11 mouse cellular contexts compared by ENCODE assay signal in the genomic region with DNA sequence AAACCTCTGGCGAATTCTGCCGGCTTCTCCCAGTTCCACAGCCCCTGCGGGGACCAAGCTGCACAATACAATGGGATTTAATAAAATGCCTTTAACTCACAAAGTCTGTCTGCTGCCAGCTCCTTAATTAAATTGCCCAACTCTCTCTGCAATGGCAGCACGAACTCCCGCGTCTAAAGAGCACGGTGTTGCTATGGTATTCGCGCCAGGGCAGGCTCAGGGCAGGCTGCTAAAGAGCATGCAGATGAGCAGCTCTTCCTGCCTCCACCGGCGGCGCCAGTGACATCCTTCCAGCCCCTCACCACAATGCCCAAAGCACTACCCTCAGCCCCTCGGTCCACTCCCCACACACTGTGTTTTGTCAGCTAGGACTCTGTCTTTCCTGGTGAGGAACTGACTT. TPM values are rescaled to one million over a fixed set of nuclear protein-coding genes. Genes with fewer than 3 reads are reported as not detected.
DNase-seq lines count a peak whose midpoint lies in the region; ATAC-seq and TF ChIP-seq lines count a peak whose summit lies in the region.
"Had no signal": no experiment of that assay in that cellular context is flagged by ENCODE, and none has a peak within 500 bp of the region (broad histone marks: within the 10 kb centered on the region; RNA-seq: fewer than 3 reads in every experiment).

No protein-coding gene starts in this region.

- peak overlapping the region; percentile 72 for H3K27ac ChIP-seq in layer of hippocampus, adult 2 months
- 0 out of 2 replicates have a peak overlapping the region, but pooled peaks have one; percentile 9 for H3K27ac ChIP-seq in hindbrain, embryonic 11.5 days (ENCODE audit: low read depth, low read length)
- H3K27ac ChIP-seq in neural tube, embryonic 11.5 days (ENCODE audit: low read depth, low read length) = no peak overlapping the region
- H3K27ac ChIP-seq: embryonic facial prominence, embryonic 15.5 days; macrophage; stomach, embryonic 15.5 days had no signal

- ATAC-seq in hindbrain, embryonic 11.5 days (ENCODE audit: low FRiP score) = peak; percentile 63
- no peak; the same call in 1 of the 2 replicates for ATAC-seq in neural tube, embryonic 11.5 days (ENCODE audit: insufficient read depth, low FRiP score, low TSS enrichment)
- ATAC-seq in CD4-positive, CD25-positive, alpha-beta regulatory T cell, adult 4 months = no peak

- no peaks in the 10 kb centered on the region for H3K36me3 ChIP-seq in hindbrain, embryonic 11.5 days (ENCODE audit: control insufficient read depth, insufficient read depth, low read length)
- H3K36me3 ChIP-seq in neural tube, embryonic 11.5 days (ENCODE audit: control insufficient read depth, insufficient read depth, low read length) = no peaks in the 10 kb centered on the region
- H3K36me3 ChIP-seq: embryonic facial prominence, embryonic 15.5 days; stomach, embryonic 15.5 days had no signal

- no peak overlapping the region for H3K4me3 ChIP-seq in layer of hippocampus, adult 2 months
- H3K4me3 ChIP-seq in hindbrain, embryonic 11.5 days (ENCODE audit: low read depth, low read length) = no peak overlapping the region
- no peak overlapping the region for H3K4me3 ChIP-seq in neural tube, embryonic 11.5 days (ENCODE audit: low read depth, low read length)
- H3K4me3 ChIP-seq: embryonic facial prominence, embryonic 15.5 days; stomach, embryonic 15.5 days had no signal

- H3K9ac ChIP-seq in hindbrain, embryonic 11.5 days (ENCODE audit: low read depth, low read length) = no peak overlapping the region
- H3K9ac ChIP-seq in neural tube, embryonic 11.5 days (ENCODE audit: low read length) = no peak overlapping the region
- H3K9ac ChIP-seq: embryonic facial prominence, embryonic 15.5 days; stomach, embryonic 15.5 days had no signal

- DNase-seq in layer of hippocampus, adult 2 months (ENCODE audit: low spot score in 2 of 2) = no peak
- no peak for DNase-seq in layer of hippocampus, postnatal 25 days (ENCODE audit: extremely low spot score in 1 of 2, low spot score in 1 of 2)
- DNase-seq in embryo, embryonic 10.5 days (ENCODE audit: low spot score) = peak; percentile 65
- peak; percentile 64 for DNase-seq in hindbrain, embryonic 11.5 days (ENCODE audit: low spot score)
- peak; percentile 52 for DNase-seq in neural tube, embryonic 11.5 days (ENCODE audit: low spot score)
- no peak for DNase-seq in cerebellum, adult 11-12 months
- no peak for DNase-seq in spleen, adult 18-20 months

- H3K4me1 ChIP-seq in hindbrain, embryonic 11.5 days (replicated peaks; ENCODE audit: control insufficient read depth, insufficient read depth, low read length) = peaks cover 13% of the 10 kb centered on the region
- peaks cover 13% of the 10 kb centered on the region for H3K4me1 ChIP-seq in neural tube, embryonic 11.5 days (ENCODE audit: control insufficient read depth, insufficient read depth, low read length)

- 0 out of 2 replicates have a peak, but pooled peaks have one; percentile 18 for TF ChIP-seq CTCF in layer of hippocampus, adult 2 months (conservative IDR thresholded peaks at IDR 0.05)

- H3K9me3 ChIP-seq in hindbrain, embryonic 11.5 days (ENCODE audit: control insufficient read depth, low read length) = no peaks in the 10 kb centered on the region
- H3K9me3 ChIP-seq in neural tube, embryonic 11.5 days (ENCODE audit: control insufficient read depth, low read length) = no peaks in the 10 kb centered on the region
- H3K9me3 ChIP-seq: embryonic facial prominence, embryonic 15.5 days; stomach, embryonic 15.5 days had no signal

- no peaks in the 10 kb centered on the region; the same call in 1 of the 2 replicates for H3K27me3 ChIP-seq in hindbrain, embryonic 11.5 days (ENCODE audit: control insufficient read depth, insufficient read depth, low read length)
- H3K27me3 ChIP-seq in neural tube, embryonic 11.5 days (ENCODE audit: control insufficient read depth, insufficient read depth, low read length) = no peaks in the 10 kb centered on the region

- WGBS in hindbrain, embryonic 11.5 days = 7% methylated on average over 13 of the region's 13 CpGs
- 8% methylated on average over 13 of the region's 13 CpGs for WGBS in neural tube, embryonic 11.5 days

- H3K4me2 ChIP-seq in hindbrain, embryonic 11.5 days (replicated peaks; ENCODE audit: low read depth, low read length) = no peak overlapping the region; the same call in 1 of the 2 replicates
- no peak overlapping the region for H3K4me2 ChIP-seq in neural tube, embryonic 11.5 days (ENCODE audit: low read depth)
- H3K4me2 ChIP-seq: embryonic facial prominence, embryonic 15.5 days; stomach, embryonic 15.5 days had no signal

RNA-seq across cellular contexts. Expression of gene Lrrn2, which starts 41.0 kb away (rescaled TPM):
- total RNA-seq in layer of hippocampus, adult 2 months (2021) = 100 to 1,000 TPM; 218 to 236 TPM
- total RNA-seq in layer of hippocampus, postnatal 25 days (2021) = 100 to 1,000 TPM; 208 to 219 TPM
- 6.2 and 7.2 TPM in 2 replicates for polyA plus RNA-seq in hindbrain, embryonic 11.5 days (2014; fragmentation: Nextera tagmentation; extraction: Ambion mirVana)
- polyA plus RNA-seq in neural tube, embryonic 11.5 days (2014; fragmentation: Nextera tagmentation; extraction: Ambion mirVana) = 8.1 and 8.5 TPM in 2 replicates
- not detected for polyA plus RNA-seq in CD4-positive, CD25-positive, alpha-beta regulatory T cell, adult 4 months (2017; shearing (Covaris generic))
- polyA plus RNA-seq: macrophage had no signal

Comparison
In these comparisons a context has a peak if more than half of its experiments do, and no peak if none do; other contexts are left out.
1. DNase-seq: peak in embryo, embryonic 10.5 days (single experiment), hindbrain, embryonic 11.5 days (single experiment) and neural tube, embryonic 11.5 days (single experiment); none in layer of hippocampus, adult 2 months (0 of 2), layer of hippocampus, postnatal 25 days (0 of 2), cerebellum, adult 11-12 months (single experiment) and spleen, adult 18-20 months (0 of 2).